Mouse (Mus musculus) MEL-GATA-1-ER (cell line): ENCODE results near the gene Scgb2b3.

Source experiments
- DNase-seq: peaks from one replicate; pipeline ENCODE4 v3.0.0-alpha.2; 2012; ENCODE audit warnings: low read depth; ENCODE audit errors: extremely low read depth

Gene Scgb2b3

DNA sequence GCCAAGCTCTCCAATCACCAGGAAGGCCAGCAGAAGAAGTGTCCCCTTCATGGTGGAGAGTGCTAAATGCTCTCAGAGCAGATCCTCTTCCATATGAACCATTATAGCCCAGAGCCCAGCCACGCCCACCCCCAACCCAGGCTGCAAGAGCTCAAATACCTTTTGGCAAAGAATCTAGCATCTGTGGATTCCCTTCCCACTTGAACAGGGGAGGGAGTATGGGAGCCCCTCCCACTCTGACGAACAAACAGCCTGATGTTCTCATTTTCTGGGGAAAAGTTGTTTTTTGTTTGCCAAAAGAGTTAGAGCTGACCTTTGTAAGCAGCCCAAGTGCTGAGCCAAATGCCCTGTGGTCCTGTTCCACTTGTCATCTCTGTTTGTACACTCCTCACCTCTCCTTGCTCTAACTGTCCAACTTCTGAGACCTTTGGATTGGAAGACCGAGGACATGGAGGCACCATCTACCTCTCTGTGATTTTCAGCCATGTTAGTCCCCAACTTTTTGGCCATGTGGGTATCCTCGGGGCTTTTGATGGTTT is at the start of gene Scgb2b3:
TSS of gene Scgb2b3 (minus strand) at position 51 of the 539 bp plus-strand sequence.
- no peak for DNase-seq

DNA sequence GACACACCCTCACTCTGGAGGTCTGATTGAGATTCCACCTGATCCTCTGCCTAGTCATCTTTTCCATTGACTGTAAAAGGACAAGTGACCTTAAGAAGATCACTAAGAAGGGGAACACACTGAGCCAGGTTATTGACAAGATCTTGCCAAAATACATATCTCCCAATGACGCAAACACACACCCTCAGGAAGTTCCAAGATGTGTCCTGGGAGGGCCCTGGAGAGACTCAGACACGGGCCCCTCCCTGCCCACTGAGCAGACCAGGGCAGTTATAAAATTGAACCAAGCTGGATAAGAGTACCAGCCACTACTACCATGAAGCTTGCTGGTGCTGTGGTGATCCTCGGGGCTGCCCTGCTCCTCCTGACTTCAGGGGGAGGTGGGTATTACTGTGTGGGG is 13.4 kb upstream of the Scgb2b3 start, which contains the start of gene Scgb1b3:
TSS of gene Scgb1b3 (plus strand) at position 301 of the 400 bp plus-strand sequence.
- no peak for DNase-seq
